Mouse (Mus musculus): ENCODE measurements around the gene Crbn.

- TF ChIP-seq CTCF (conservative IDR thresholded peaks at IDR 0.05; ENCODE audit: low read length) (no peak), NANOG (IDR thresholded peaks at IDR 0.05; ENCODE audit: borderline replicate concordance, low read length) (no peak)
These were observed 34.0 kb downstream of the Crbn start for GRCm38 (mm10) chr6:106765892-106766291.

Data from E14TG2a.4 (cell line).